Mouse (Mus musculus) bone marrow, adult 2 months (tissue): ENCODE measurements around the gene Wdr37. TPM values are rescaled to one million over a fixed set of nuclear protein-coding genes. Genes with fewer than 3 reads are reported as not detected.

ENCODE experiments used
- H3K27ac ChIP-seq: fragments of 200-500 bp; 2 replicates; pipeline ENCODE4 v1.5.1; 2012; ENCODE audit warnings: low read depth, mild to moderate bottlenecking, control low read depth, inconsistent platforms, low read length; ENCODE audit not compliant: control insufficient read depth, poor library complexity, insufficient read depth
- H3K4me1 ChIP-seq: fragments of 200-500 bp; 2 replicates; pipeline ENCODE4 v1.6.1; 2011; ENCODE audit warnings: low read length; ENCODE audit not compliant: control insufficient read depth, insufficient read depth
- H3K4me3 ChIP-seq: fragments of 200-500 bp; replicated peaks from 2 replicates; pipeline ENCODE3; 2011; ENCODE audit warnings: mild to moderate bottlenecking, low read depth, low read length, control low read depth; ENCODE audit not compliant: control insufficient read depth
- CTCF ChIP-seq: fragments of 200-500 bp; IDR thresholded peaks from 2 replicates; pipeline ENCODE4 v1.5.1; 2011; ENCODE audit warnings: low read length, control low read depth; ENCODE audit not compliant: control insufficient read depth, insufficient read depth
- POLR2A ChIP-seq: fragments of 200-500 bp; IDR thresholded peaks from 2 replicates; pipeline ENCODE4 v1.6.1; 2011; ENCODE audit warnings: low read depth, mild to moderate bottlenecking, control low read depth, low read length, borderline replicate concordance; ENCODE audit not compliant: control insufficient read depth
- WGBS: fragments of 180-500 bp; shearing (Covaris S2); methylation state at CpG from one replicate; pipeline ENCODE4 v1.1.7; 2018; 5-methylcytosine and 5-hydroxymethylcytosine counted together
- polyA plus RNA-seq: library from polyadenylated mRNA; stranded (reverse); fragments of >200 nt; gene quantifications from 2 replicates; pipeline ENCODE4 v1.2.4, GENCODE M21; 2011; ENCODE audit warnings: low replicate concordance; ENCODE audit not compliant: missing spikeins, insufficient read depth, insufficient read length

Wdr37 gene
- polyA plus RNA-seq, 1 experiment: 14.8 TPM

- 81% methylated on average over 6 of the region's 6 CpGs for WGBS
- Histone ChIP-seq H3K4me3 (no peak overlapping the region), H3K27ac (no peak overlapping the region), H3K4me1 (no peaks in the 10 kb centered on the region)
- TF ChIP-seq CTCF (no peak), POLR2A (no peak)
Measured at GRCm38 (mm10) chr13:8800576-8800975, 71.1 kb downstream of the Wdr37 start.

DNA sequence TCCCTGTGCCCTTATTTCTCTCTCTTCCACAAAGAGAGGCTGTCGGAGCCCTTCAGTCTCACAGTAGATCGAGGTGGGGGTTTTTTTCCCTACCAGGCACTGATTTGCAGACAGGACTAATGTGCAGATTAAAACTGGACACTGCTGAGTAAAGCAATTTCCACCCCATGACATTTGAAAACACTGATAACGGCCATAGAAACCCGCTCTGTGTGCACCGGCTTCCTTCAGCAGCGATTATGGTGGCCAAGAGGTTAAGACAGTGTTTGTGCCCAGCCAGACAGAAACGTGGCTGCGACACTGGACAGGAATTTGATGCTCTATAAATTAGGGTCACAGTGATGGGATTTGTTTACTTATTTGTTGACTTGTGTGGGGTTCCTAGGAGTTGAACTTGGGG, 78.5 kb downstream of the Wdr37 start:
- 84% methylated on average over 8 of the region's 8 CpGs for WGBS
- H3K4me1 ChIP-seq: no peaks in the 10 kb centered on the region
- H3K27ac ChIP-seq: no peak overlapping the region
- H3K4me3 ChIP-seq: no peak overlapping the region
- TF ChIP-seq POLR2A: no peak
- no peak for TF ChIP-seq CTCF

DNA sequence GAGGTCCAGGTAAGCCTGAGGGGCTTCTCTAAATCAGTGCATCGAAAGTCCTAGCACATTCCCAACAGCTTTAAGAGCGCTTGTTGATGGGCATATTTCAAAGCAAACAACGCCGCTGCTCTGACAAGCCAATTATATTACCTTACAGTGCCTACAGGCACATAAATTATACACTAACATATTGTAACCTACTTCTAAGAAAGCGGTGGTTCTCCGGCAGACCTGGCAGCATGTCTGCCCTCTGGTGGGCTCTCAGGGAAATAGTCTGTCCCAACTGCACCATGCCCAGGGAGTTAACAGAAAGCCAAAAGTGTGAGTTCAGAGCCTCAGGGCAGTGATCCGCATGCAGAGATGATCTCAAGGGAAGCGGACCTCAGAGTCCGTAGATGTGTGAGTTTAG, 86.5 kb downstream of the Wdr37 start:
- no peak overlapping the region for H3K4me3 ChIP-seq
- TF ChIP-seq CTCF (peak; percentile 58), POLR2A (no peak)
- 27% methylated on average over 9 of the region's 9 CpGs for WGBS
- H3K4me1 ChIP-seq: no peaks in the 10 kb centered on the region
- H3K27ac ChIP-seq: no peak overlapping the region

DNA sequence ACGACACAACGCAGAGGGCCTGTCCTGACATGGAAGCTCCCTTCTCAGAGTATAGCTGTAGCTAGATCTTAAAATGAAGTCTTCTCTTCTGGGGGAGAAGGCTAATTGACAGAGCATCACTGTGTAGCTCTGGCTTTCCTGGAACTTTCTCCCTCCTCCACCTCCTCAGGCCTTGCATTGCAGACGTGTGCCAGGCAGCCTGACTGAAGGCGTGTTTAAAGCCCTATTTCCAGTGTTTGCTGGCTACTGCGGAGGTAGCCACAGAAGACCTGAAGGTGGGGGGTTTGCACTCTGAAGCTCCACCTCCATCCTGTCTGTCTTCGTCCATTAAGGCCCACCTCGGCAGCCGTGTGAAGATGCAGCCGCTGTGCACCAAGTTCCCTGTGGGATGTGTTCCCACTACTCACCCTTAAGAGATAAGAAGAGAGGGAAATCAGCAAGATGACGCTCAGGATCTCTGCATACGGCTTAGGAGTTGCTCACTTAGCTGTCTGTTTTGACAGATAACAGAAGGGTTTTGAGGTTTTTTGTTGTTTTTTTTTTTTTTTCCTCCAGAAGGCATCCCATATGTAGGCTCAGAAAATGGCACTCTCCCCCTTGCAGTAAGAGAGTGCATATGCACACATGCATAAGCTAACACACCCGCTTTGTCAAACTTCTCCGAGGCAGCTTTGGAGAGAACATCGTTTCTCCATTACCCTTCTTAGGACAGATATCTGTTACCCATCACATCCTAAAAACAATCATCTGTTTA, 87.2 kb downstream of the Wdr37 start:
- Histone ChIP-seq H3K4me3 (no peak overlapping the region), H3K27ac (no peak overlapping the region), H3K4me1 (no peaks in the 10 kb centered on the region)
- TF ChIP-seq CTCF (no peak), POLR2A (no peak)
- 76% methylated on average over 14 of the region's 14 CpGs for WGBS

GRCm38 (mm10) chr13:8783686-8784307, 87.9 kb downstream of the Wdr37 start:
- no peaks in the 10 kb centered on the region for H3K4me1 ChIP-seq
- 71% methylated on average over 10 of the region's 10 CpGs for whole genome bisulfite sequencing
- no peak overlapping the region for H3K27ac ChIP-seq
- TF ChIP-seq CTCF: no peak
- no peak for TF ChIP-seq POLR2A
- H3K4me3 ChIP-seq: no peak overlapping the region

GRCm38 (mm10) chr13:8782636-8783035, 89.1 kb downstream of the Wdr37 start:
- WGBS: 71% methylated on average over 4 of the region's 4 CpGs
- no peaks in the 10 kb centered on the region for H3K4me1 ChIP-seq
- no peak overlapping the region for H3K4me3 ChIP-seq
- no peak for TF ChIP-seq POLR2A
- no peak for TF ChIP-seq CTCF
- H3K27ac ChIP-seq: no peak overlapping the region

GRCm38 (mm10) chr13:8780441-8780840, 91.3 kb downstream of the Wdr37 start:
- Histone ChIP-seq H3K27ac (no peak overlapping the region), H3K4me3 (no peak overlapping the region), H3K4me1 (no peaks in the 10 kb centered on the region)
- 53% methylated on average over 4 of the region's 4 CpGs for WGBS
- no peak for TF ChIP-seq POLR2A
- TF ChIP-seq CTCF: peak; percentile 72

GRCm38 (mm10) chr13:8770616-8771015, 101.1 kb downstream of the Wdr37 start:
- Histone ChIP-seq H3K4me3 (no peak overlapping the region), H3K4me1 (no peaks in the 10 kb centered on the region), H3K27ac (no peak overlapping the region)
- WGBS: 78% methylated on average over 4 of the region's 4 CpGs
- TF ChIP-seq CTCF (no peak), POLR2A (no peak)

GRCm38 (mm10) chr13:8769654-8770227, 102.0 kb downstream of the Wdr37 start:
- TF ChIP-seq CTCF (no peak), POLR2A (no peak)
- 82% methylated on average over 7 of the region's 7 CpGs for WGBS

More at GRCm38 (mm10) chr13:8769654-8770227, 102.0 kb downstream of the Wdr37 start:
- no peak overlapping the region for H3K4me3 ChIP-seq
- no peaks in the 10 kb centered on the region for H3K4me1 ChIP-seq
- no peak overlapping the region for H3K27ac ChIP-seq
